Comparison of ENCODE assay signal across 8 mouse cellular contexts in genomic region chr11:75133391-75133790, GRCm38 (mm10). TPM values are rescaled to one million over a fixed set of nuclear protein-coding genes. Genes with fewer than 3 reads are reported as not detected.
A peak's percentile ranks its signal among the peaks of the same experiment; 100 is the strongest.
DNase-seq lines count a peak whose midpoint lies in the region; ATAC-seq lines count a peak whose summit lies in the region.
"Had no signal": no experiment of that assay in that cellular context is flagged by ENCODE, and none has a peak within 500 bp of the region (broad histone marks: within the 10 kb centered on the region; RNA-seq: fewer than 3 reads in every experiment).

No protein-coding gene starts in this region.

- no peak overlapping the region for H3K4me3 ChIP-seq in hindbrain, embryonic 12.5 days
- H3K4me3 ChIP-seq in hindbrain, embryonic 11.5 days (ENCODE audit: low read depth, low read length): no peak overlapping the region
- H3K4me3 ChIP-seq in neural tube, embryonic 13.5 days: no peak overlapping the region
- H3K4me3 ChIP-seq in hindbrain, embryonic 16.5 days (ENCODE audit: low read length): no peak overlapping the region

- H3K9ac ChIP-seq in hindbrain, embryonic 12.5 days: no peak overlapping the region
- no peak overlapping the region for H3K9ac ChIP-seq in hindbrain, embryonic 11.5 days (ENCODE audit: low read depth, low read length)
- H3K9ac ChIP-seq in neural tube, embryonic 13.5 days: 0 out of 2 replicates have a peak overlapping the region, but pooled peaks have one; percentile 4
- H3K9ac ChIP-seq in hindbrain, embryonic 16.5 days (ENCODE audit: low read depth, low read length): no peak overlapping the region

- peak overlapping the region; percentile 36; the same call in 1 of the 2 replicates for H3K27ac ChIP-seq in hindbrain, embryonic 12.5 days
- H3K27ac ChIP-seq in hindbrain, embryonic 11.5 days (ENCODE audit: low read depth, low read length): no peak overlapping the region
- H3K27ac ChIP-seq in neural tube, embryonic 13.5 days (replicated peaks): peak overlapping the region; percentile 79
- H3K27ac ChIP-seq in hindbrain, embryonic 16.5 days (ENCODE audit: low read depth, low read length): peak overlapping the region; percentile 51; the same call in 1 of the 2 replicates

- 0 out of 2 replicates have a peak, but pooled peaks cover 6% of the 10 kb centered on the region for H3K36me3 ChIP-seq in hindbrain, embryonic 12.5 days
- no peaks in the 10 kb centered on the region for H3K36me3 ChIP-seq in hindbrain, embryonic 11.5 days (ENCODE audit: control insufficient read depth, insufficient read depth, low read length)
- H3K36me3 ChIP-seq in neural tube, embryonic 13.5 days: no peaks in the 10 kb centered on the region
- no peaks in the 10 kb centered on the region for H3K36me3 ChIP-seq in hindbrain, embryonic 16.5 days (ENCODE audit: control insufficient read depth, insufficient read depth, low read length)

- no peak for ATAC-seq in hindbrain, embryonic 12.5 days (ENCODE audit: low FRiP score)
- no peak for ATAC-seq in hindbrain, embryonic 11.5 days (ENCODE audit: low FRiP score)
- ATAC-seq in neural tube, embryonic 13.5 days (ENCODE audit: low read depth): no peak
- ATAC-seq in hindbrain, embryonic 16.5 days: no peak

- no peaks in the 10 kb centered on the region for H3K9me3 ChIP-seq in hindbrain, embryonic 12.5 days (replicated peaks)
- no peaks in the 10 kb centered on the region for H3K9me3 ChIP-seq in hindbrain, embryonic 11.5 days (ENCODE audit: control insufficient read depth, low read length)
- H3K9me3 ChIP-seq in neural tube, embryonic 13.5 days: no peaks in the 10 kb centered on the region
- H3K9me3 ChIP-seq in hindbrain, embryonic 16.5 days (ENCODE audit: control insufficient read depth, low read length): no peaks in the 10 kb centered on the region

- H3K4me2 ChIP-seq in hindbrain, embryonic 12.5 days (replicated peaks): no peak overlapping the region
- no peak overlapping the region for H3K4me2 ChIP-seq in hindbrain, embryonic 11.5 days (replicated peaks; ENCODE audit: low read depth, low read length)
- H3K4me2 ChIP-seq in neural tube, embryonic 13.5 days: no peak overlapping the region
- H3K4me2 ChIP-seq in hindbrain, embryonic 16.5 days (ENCODE audit: low read length): no peak overlapping the region

- no peaks in the 10 kb centered on the region for H3K27me3 ChIP-seq in hindbrain, embryonic 12.5 days
- no peaks in the 10 kb centered on the region for H3K27me3 ChIP-seq in hindbrain, embryonic 11.5 days (ENCODE audit: control insufficient read depth, insufficient read depth, low read length)
- H3K27me3 ChIP-seq in neural tube, embryonic 13.5 days: no peaks in the 10 kb centered on the region
- H3K27me3 ChIP-seq in hindbrain, embryonic 16.5 days (replicated peaks; ENCODE audit: control insufficient read depth, insufficient read depth, low read length): no peaks in the 10 kb centered on the region

- DNase-seq in hindbrain, embryonic 11.5 days (ENCODE audit: low spot score): no peak
- DNase-seq in neural tube, embryonic 10.5 days (ENCODE audit: extremely low spot score, low spot score): no peak
- no peak for DNase-seq in ovary, postnatal 36 days (ENCODE audit: low spot score)
- no peak for DNase-seq in urinary bladder, postnatal 4 days (ENCODE audit: low spot score in 2 of 2)
- DNase-seq: thymus, adult 18-20 months had no signal

- WGBS in hindbrain, embryonic 12.5 days: 94% methylated on average over 5 of the region's 5 CpGs
- WGBS in hindbrain, embryonic 11.5 days: 95% methylated on average over 5 of the region's 5 CpGs
- 89% methylated on average over 5 of the region's 5 CpGs for WGBS in neural tube, embryonic 13.5 days
- WGBS in hindbrain, embryonic 16.5 days: 84% methylated on average over 5 of the region's 5 CpGs

- peaks cover 16% of the 10 kb centered on the region for H3K4me1 ChIP-seq in hindbrain, embryonic 12.5 days
- 0 out of 2 replicates have a peak, but pooled peaks cover 2% of the 10 kb centered on the region for H3K4me1 ChIP-seq in hindbrain, embryonic 11.5 days (replicated peaks; ENCODE audit: control insufficient read depth, insufficient read depth, low read length)
- peaks cover 51% of the 10 kb centered on the region for H3K4me1 ChIP-seq in neural tube, embryonic 13.5 days (replicated peaks)
- peaks cover 29% of the 10 kb centered on the region for H3K4me1 ChIP-seq in hindbrain, embryonic 16.5 days (ENCODE audit: control insufficient read depth, insufficient read depth, low read depth, low read length)

RNA-seq across cellular contexts. Expression of gene Hic1, which starts 35.9 kb away (rescaled TPM):
- 11.3 and 15.8 TPM in 2 replicates for polyA plus RNA-seq in hindbrain, embryonic 12.5 days (2016; fragmentation: Nextera tagmentation; extraction: Ambion mirVana)
- 0.90 and 1.5 TPM in 2 replicates for polyA plus RNA-seq in hindbrain, embryonic 11.5 days (2014; fragmentation: Nextera tagmentation; extraction: Ambion mirVana)
- polyA plus RNA-seq in neural tube, embryonic 13.5 days (2015; fragmentation: Nextera tagmentation; extraction: Ambion mirVana): 7.4 and 9.2 TPM in 2 replicates
- polyA plus RNA-seq in hindbrain, embryonic 16.5 days (2015; fragmentation: Nextera tagmentation; extraction: Ambion mirVana): 1.9 and 2.2 TPM in 2 replicates

RNA-seq across cellular contexts. Expression of gene Ovca2, which starts 45.2 kb away (rescaled TPM):
- polyA plus RNA-seq in hindbrain, embryonic 12.5 days (2016; fragmentation: Nextera tagmentation; extraction: Ambion mirVana): 23.8 and 24.5 TPM in 2 replicates
- polyA plus RNA-seq in hindbrain, embryonic 11.5 days (2014; fragmentation: Nextera tagmentation; extraction: Ambion mirVana): 28.0 and 31.0 TPM in 2 replicates
- 18.6 and 20.5 TPM in 2 replicates for polyA plus RNA-seq in neural tube, embryonic 13.5 days (2015; fragmentation: Nextera tagmentation; extraction: Ambion mirVana)
- 14.4 and 14.5 TPM in 2 replicates for polyA plus RNA-seq in hindbrain, embryonic 16.5 days (2015; fragmentation: Nextera tagmentation; extraction: Ambion mirVana)

RNA-seq across cellular contexts. Expression of gene Dph1, which starts 57.6 kb away (rescaled TPM):
- polyA plus RNA-seq in hindbrain, embryonic 12.5 days (2016; fragmentation: Nextera tagmentation; extraction: Ambion mirVana): 14.8 and 18.6 TPM in 2 replicates
- 14.1 and 18.8 TPM in 2 replicates for polyA plus RNA-seq in hindbrain, embryonic 11.5 days (2014; fragmentation: Nextera tagmentation; extraction: Ambion mirVana)
- polyA plus RNA-seq in neural tube, embryonic 13.5 days (2015; fragmentation: Nextera tagmentation; extraction: Ambion mirVana): 13.7 and 15.0 TPM in 2 replicates
- polyA plus RNA-seq in hindbrain, embryonic 16.5 days (2015; fragmentation: Nextera tagmentation; extraction: Ambion mirVana): 15.4 and 15.7 TPM in 2 replicates
